Mouse (Mus musculus) layer of hippocampus, adult 2 months (tissue): ENCODE results near the gene Psmd9. TPM values are rescaled to one million over a fixed set of nuclear protein-coding genes. Genes with fewer than 3 reads are reported as not detected.
A peak's percentile ranks its signal among the peaks of the same experiment; 100 is the strongest.

Experiments used
- DNase-seq, 2 experiments: peaks; one replicate each; pipeline ENCODE4 v3.0.0; 2022; ENCODE audit warnings: low spot score in 2 of 2
- H3K27ac ChIP-seq: fragments of 200-600 bp; 2 replicates; pipeline ENCODE4 v1.8.1; 2022
- H3K4me3 ChIP-seq: fragments of 200-600 bp; 2 replicates; pipeline ENCODE4 v1.8.1; 2022; ENCODE audit warnings: mild to moderate bottlenecking
- CTCF ChIP-seq: fragments of 200-600 bp; conservative IDR thresholded peaks from 2 replicates; pipeline ENCODE4 v1.8.1; 2022; ENCODE audit warnings: antibody characterized with exemption, mild to moderate bottlenecking, moderate library complexity
- total RNA-seq, 2 experiments: library from RNA; stranded (reverse); gene quantifications; 2 replicates each; pipeline ENCODE4 v1.2.3; 2021

The Psmd9 gene
- total RNA-seq, 2 experiments from 2014 or later, result 27.8 to 30.4 TPM

- H3K27ac ChIP-seq, result peak overlapping the region; percentile 100; the same call in 1 of the 2 replicates
- TF ChIP-seq CTCF, result peak; percentile 87
- peak overlapping the region; percentile 85; the same call in 1 of the 2 replicates for H3K4me3 ChIP-seq
- DNase-seq, result peak; percentile 87 to 95
Observed at GRCm38 (mm10) chr5:123133083-123133783, 36.0 kb upstream of the Psmd9 start.

GRCm38 (mm10) chr5:123133784-123134143 is 35.4 kb upstream of the Psmd9 start:
- TF ChIP-seq CTCF, result no peak; the same call in 1 of the 2 replicates
- peak overlapping the region; percentile 100; the same call in 1 of the 2 replicates for H3K27ac ChIP-seq
- H3K4me3 ChIP-seq, result no peak overlapping the region; the same call in 1 of the 2 replicates
- DNase-seq, result no peak

GRCm38 (mm10) chr5:123134186-123134874 is 34.9 kb upstream of the Psmd9 start:
- no peak for DNase-seq
- no peak overlapping the region; the same call in 1 of the 2 replicates for H3K4me3 ChIP-seq
- 0 out of 2 replicates have a peak, but pooled peaks have one; percentile 14 for TF ChIP-seq CTCF
- H3K27ac ChIP-seq, result peak overlapping the region; percentile 100

GRCm38 (mm10) chr5:123134875-123135382 is 34.3 kb upstream of the Psmd9 start:
- no peak for TF ChIP-seq CTCF
- peak overlapping the region; percentile 100 for H3K27ac ChIP-seq
- peak overlapping the region; percentile 76 for H3K4me3 ChIP-seq
- DNase-seq, result no peak

GRCm38 (mm10) chr5:123135471-123136360 is 33.5 kb upstream of the Psmd9 start:
- peak in 1 of 2 experiments; percentile 67 for DNase-seq
- Histone ChIP-seq H3K27ac (peak overlapping the region; percentile 100), H3K4me3 (peak overlapping the region; percentile 76)
- peak; percentile 21; the same call in 1 of the 2 replicates for TF ChIP-seq CTCF

GRCm38 (mm10) chr5:123136361-123137043 is 32.7 kb upstream of the Psmd9 start:
- peak overlapping the region; percentile 100 for H3K27ac ChIP-seq
- H3K4me3 ChIP-seq, result peak overlapping the region; percentile 76
- peak; percentile 78 to 83 for DNase-seq
- no peak for TF ChIP-seq CTCF

GRCm38 (mm10) chr5:123137044-123137909 is 31.9 kb upstream of the Psmd9 start:
- no peak for DNase-seq
- TF ChIP-seq CTCF, result no peak

GRCm38 (mm10) chr5:123137910-123138229 is 31.3 kb upstream of the Psmd9 start:
- peak overlapping the region; percentile 76 for H3K4me3 ChIP-seq
- peak overlapping the region; percentile 100 for H3K27ac ChIP-seq
- TF ChIP-seq CTCF, result no peak
- DNase-seq, result no peak

More at GRCm38 (mm10) chr5:123137044-123137909, 31.9 kb upstream of the Psmd9 start:
- peak overlapping the region; percentile 76 for H3K4me3 ChIP-seq
- H3K27ac ChIP-seq, result peak overlapping the region; percentile 100

- no peak for DNase-seq
- H3K27ac ChIP-seq, result peak overlapping the region; percentile 100
- H3K4me3 ChIP-seq, result peak overlapping the region; percentile 76
- peak; percentile 50 for TF ChIP-seq CTCF
Observed at GRCm38 (mm10) chr5:123138230-123138911, 30.8 kb upstream of the Psmd9 start.

- Histone ChIP-seq H3K27ac (peak overlapping the region; percentile 100), H3K4me3 (peak overlapping the region; percentile 76)
- peak; percentile 82 to 88 for DNase-seq
- TF ChIP-seq CTCF, result no peak
Observed at GRCm38 (mm10) chr5:123138953-123139721, 30.1 kb upstream of the Psmd9 start.
